Mouse (Mus musculus): Measurements from ENCODE around the gene Immp2l.
A peak's percentile ranks its signal among the peaks of the same experiment; 100 is the strongest.

The Immp2l gene

GRCm38 (mm10) chr12:41317431-41317830 lies 293.5 kb downstream of the Immp2l start:
- no peak for DNase-seq

- no peak for DNase-seq
These were observed 298.1 kb downstream of the Immp2l start for GRCm38 (mm10) chr12:41322018-41322417.

DNA sequence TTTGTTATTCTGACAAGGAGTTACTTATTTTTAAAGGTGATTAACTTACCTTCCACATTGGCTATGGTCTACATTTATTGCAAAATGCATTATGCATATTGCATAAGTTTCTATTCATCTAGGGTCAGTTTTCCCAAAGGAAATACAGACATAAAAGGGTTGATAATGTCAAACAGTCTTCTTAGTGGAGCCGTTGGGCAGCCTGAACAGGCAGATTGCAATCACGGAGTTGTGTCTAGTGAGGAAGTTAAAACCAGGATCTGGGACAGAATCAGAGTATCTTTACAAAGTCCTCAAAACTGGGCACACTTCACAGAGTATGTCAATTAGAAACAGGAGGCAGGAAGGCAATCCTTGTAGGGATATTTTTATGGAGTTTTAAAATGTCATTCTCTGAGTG lies 300.5 kb downstream of the Immp2l start:
- DNase-seq, result no peak

GRCm38 (mm10) chr12:41325756-41326155 lies 301.9 kb downstream of the Immp2l start:
- DNase-seq, result no peak

DNA sequence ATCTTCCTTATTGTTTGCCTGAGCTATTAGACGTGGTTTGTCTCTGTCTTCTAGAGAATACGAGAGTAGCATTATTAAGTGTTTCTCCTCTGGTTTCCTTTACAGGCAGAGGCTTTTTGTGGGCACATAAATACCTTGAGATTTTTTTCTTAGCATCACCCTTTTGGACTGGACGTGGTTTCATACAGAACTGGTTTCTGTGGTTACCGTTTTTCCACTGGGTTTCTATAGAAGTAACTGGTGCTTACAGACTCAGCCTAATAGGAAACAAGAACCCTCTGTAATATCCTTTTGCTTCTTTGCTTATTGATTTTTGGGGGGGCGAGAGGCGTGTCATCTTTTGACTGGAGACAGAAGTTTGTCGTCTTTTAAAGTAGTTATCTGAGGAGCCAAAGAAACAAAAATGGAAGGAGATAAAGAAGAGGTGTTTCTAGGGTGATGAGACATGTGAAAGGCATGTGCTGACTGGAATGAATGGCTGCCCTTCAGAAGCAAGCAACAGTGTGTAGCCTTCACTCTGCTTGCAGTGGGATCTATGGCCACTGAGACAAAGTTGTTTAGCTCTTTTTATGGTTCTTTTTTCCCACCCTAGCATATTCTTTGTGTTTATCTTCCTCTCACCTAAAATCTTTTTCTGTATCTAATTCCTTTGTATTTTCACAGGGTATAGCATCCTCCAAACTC lies 307.2 kb downstream of the Immp2l start:
- no peak for DNase-seq

DNA sequence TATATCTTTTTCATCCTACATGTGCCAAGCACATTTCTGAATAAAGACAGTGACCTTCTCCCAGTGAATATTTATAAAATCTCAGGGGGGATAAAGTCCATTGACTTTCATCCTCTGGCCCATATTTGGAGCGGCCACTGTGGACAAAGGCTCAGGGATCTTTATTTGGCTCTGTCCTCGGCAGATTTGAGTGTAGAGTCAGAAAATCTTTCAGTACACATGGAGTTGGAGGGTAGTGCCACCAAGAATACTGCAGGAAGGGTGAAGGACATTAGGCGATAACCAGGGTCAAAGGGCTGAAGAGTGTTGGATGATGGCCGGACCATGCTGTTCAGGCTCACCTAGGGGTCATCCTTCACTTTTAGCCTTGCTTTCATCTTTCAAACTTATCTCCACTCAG lies 321.7 kb downstream of the Immp2l start:
- no peak for DNase-seq

DNA sequence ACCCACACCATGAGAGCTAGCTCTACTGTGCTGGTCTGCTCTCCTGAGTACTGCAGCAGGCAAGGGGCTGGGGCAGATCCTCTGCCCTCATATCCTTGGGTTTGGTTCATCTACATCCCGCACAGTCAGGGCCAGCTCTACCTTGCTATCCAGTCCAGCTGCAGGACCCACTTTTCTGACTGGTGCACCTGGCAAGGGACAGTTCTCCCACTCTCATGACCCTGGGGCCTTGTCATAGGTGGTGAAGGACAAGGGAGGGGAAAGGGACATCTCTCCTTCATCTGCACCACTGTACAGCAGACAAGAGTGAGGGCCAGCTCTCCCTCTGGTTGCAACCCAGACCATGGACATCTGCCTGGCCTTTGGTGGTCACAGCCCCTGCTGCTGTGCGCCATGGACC lies 323.6 kb downstream of the Immp2l start:
- no peak for DNase-seq

GRCm38 (mm10) chr12:41349386-41349785 lies 325.5 kb downstream of the Immp2l start:
- no peak for DNase-seq

DNA sequence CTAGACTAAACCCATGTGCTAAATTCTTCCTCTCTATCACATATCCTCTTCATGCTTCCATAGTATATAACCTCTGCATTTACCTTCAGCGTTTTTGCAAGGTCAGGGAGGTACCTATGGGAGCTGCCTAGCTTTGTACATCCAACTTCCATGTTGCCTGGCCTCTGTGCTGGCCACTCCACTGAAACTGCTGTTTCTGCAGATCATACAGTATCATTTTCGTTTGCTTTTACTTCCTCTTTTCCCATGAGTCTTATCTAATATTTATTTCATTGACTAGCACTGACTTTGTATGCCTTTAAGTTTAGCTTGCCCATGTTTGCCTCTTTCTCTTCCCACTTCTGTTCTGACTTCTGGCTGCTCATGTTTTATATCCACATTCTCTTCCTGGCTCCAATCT lies 325.9 kb downstream of the Immp2l start:
- DNase-seq, result no peak

- DNase-seq, result no peak
These were observed 327.4 kb downstream of the Immp2l start for GRCm38 (mm10) chr12:41351275-41351674.

DNA sequence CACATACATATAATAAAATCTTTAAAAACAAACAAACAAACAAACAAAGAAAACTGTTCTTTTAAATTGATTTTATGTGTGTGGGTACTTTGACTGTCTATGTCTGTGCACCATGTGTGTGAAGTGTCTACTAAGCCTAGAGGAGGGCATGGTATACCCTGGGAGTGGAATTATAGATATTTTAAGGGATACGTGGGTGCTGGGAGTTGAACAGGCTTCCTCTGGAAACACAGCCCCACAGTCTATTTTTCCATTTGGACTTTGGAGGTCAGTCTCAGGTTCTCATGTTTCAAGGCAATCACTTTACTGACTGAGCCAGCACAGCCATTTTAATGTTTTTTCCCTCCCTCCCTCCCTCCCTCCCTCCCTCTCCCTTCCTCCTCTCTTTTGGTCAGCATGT lies 331.0 kb downstream of the Immp2l start:
- DNase-seq, result no peak

GRCm38 (mm10) chr12:41356040-41356439 lies 332.1 kb downstream of the Immp2l start:
- no peak for DNase-seq

GRCm38 (mm10) chr12:41386685-41387084 lies 362.8 kb downstream of the Immp2l start:
- DNase-seq, result no peak

GRCm38 (mm10) chr12:41394231-41394630 lies 370.3 kb downstream of the Immp2l start:
- DNase-seq, result no peak

DNA sequence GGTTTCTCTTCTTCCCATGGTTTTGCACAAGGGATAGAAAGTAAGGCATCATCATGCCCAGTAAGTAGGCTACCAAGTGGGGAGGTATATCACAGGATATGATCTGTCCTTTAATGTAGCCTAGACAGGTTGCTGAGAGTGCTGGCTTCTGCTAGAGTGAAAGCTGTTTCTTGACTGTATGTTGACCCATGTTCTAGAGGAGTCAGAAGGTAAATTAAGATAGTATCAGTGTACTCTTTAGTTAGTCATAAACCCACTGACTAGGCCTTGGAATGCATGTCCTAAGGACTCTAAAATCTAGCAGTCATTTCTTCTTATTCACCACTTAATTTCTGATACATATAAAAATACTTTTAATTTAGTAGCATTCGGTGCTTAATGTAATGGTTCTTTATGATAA lies 377.2 kb downstream of the Immp2l start:
- DNase-seq, result no peak

GRCm38 (mm10) chr12:41401923-41402322 lies 378.0 kb downstream of the Immp2l start:
- no peak for DNase-seq

DNA sequence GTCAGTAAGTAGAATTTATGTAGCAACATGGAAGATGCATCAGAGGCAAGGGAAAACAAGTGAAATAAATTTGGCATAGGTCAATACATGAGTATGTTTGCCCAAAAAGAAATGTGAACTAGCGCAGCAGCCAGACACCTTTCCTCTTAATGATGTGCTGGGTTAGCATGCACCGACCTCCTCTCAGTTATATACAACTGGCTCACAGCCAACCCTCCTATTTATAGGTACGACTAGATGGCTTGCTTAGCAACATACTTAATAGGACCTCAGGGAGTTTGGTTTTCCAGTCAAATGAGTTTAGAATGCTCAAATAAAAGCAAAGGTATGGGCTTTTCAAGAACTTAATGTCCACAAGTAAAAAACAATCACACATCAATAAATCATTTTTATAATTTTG lies 385.5 kb downstream of the Immp2l start:
- DNase-seq, result no peak

DNA sequence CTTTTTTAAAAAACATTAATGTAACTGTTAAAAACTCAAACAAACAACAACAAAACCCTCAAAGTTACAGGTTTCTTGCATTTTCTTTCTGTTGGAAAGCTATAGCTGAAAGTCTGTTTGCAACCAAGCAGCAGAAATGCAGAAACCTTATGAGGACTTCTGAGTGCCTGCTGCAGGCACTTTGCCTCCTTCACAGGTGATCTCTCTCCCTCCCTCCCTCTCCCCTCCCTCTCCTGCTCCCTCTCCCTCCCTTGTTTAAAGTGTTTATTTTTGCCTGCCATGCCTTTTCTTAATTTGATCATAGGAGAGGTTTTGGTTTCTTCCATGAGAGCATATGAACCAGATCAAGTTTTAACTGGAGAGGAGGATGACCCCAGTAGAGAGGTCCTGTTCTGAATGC lies 392.7 kb downstream of the Immp2l start:
- no peak for DNase-seq

GRCm38 (mm10) chr12:41417099-41417498 lies 393.2 kb downstream of the Immp2l start:
- DNase-seq, result peak; percentile 12

DNA sequence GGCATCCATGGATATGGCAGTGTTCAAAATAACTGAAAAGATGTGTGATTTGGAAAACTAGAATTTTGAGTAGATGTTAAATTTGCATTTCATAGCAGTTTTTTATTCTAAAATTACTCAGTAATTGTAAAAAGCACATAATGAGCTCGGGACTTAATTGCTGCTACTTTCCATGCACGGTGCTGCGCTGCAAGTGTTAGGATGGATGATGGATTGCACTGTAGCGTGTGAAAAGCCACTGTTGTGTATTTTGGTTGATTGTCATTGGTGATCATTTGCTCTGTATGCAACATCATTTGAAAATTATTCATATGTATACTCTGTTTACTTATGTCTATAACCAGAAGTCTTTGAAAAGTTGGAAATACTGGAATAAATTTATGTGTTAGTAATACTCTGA lies 394.1 kb downstream of the Immp2l start:
- no peak for DNase-seq

DNA sequence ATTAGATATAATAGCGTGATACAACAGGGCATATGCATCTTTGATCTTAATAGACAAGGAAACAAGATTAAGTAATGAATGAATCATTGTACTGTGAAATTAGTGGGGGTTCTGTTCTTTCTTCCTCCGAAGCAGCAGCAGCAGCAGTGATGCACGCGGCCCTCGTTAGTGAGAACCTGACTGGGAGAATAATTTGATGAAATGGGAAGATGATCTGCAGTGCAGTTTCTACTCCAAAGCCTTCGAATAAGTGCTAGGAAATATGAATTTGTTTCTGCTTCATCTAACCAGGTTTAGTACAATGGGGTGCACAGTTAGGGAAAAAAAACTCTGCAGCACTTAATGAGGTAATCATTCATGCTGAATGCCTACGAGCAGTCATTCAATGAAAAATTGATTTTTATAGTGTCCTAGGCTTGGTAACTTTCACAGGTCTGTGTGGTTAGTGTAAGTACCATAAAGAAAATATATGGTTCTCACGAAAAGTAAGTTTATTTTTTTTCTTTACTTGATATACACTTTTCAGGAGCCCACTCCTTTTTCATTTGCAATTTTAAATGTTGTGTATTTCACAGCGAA lies 401.3 kb downstream of the Immp2l start:
- DNase-seq, result no peak

GRCm38 (mm10) chr12:41427464-41427863 lies 403.6 kb downstream of the Immp2l start:
- DNase-seq, result no peak

GRCm38 (mm10) chr12:41428806-41429205 lies 404.9 kb downstream of the Immp2l start:
- DNase-seq, result no peak

DNA sequence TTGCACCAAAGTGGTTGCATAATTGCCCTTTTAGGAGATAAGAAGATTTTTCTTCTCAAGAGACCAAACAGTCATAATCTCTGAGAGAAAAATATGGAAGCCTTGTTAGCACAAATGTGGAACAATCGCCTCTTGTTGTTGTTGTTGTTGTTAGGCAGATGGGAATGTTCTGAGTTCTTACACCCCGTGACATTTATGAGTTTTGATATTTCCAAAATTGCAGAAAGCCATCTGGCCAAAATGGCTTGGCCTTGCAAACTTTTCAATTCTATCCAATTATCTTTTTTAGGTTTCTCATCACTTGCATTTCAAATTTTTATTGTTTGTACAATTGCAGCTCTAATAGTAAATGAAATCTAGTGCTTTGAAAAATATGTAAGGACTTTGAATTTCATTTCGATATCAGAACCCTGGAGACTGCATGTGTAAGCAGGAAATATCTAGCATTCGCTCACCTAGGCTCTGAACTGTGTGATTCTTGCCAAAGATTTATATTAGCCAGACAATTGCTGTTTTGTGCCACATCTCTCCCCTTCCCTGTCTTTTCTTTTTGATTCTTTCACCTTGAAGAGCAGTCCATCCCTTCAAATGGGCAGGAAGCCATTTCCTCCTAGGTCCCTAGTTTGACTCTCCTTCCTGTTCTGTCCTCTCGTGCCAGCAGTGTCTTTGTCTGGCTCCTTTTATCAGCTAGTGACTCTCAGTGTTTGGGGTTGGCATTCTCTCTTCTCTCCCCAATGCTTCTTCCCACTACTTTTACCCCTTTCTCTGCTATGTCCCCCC lies 412.5 kb downstream of the Immp2l start:
- DNase-seq, result no peak

All from liver (tissue).